Mouse (Mus musculus) G1E-ER4 (cell line): ENCODE results near the gene Nid1. TPM values are rescaled to one million over a fixed set of nuclear protein-coding genes. Genes with fewer than 3 reads are reported as not detected.

ENCODE experiments used
- GATA1 ChIP-seq: IDR thresholded peaks from one replicate; pipeline ENCODE4 v1.8.0; 2012; ENCODE audit warnings: low read length, inconsistent platforms
- polyA plus RNA-seq: library from polyadenylated mRNA; stranded (reverse); fragments of >175 nt; gene quantifications from 2 replicates; pipeline ENCODE4 v1.2.3, GENCODE M21; 2012

Gene Nid1
- polyA plus RNA-seq, 1 experiment, result not detected

- TF ChIP-seq GATA1, result no peak
These were observed 83.1 kb downstream of the Nid1 start for GRCm38 (mm10) chr13:13520436-13520835.

- no peak for TF ChIP-seq GATA1
These were observed 86.6 kb downstream of the Nid1 start for GRCm38 (mm10) chr13:13523625-13524584.

GRCm38 (mm10) chr13:13525205-13525604 lies 87.9 kb downstream of the Nid1 start:
- TF ChIP-seq GATA1, result no peak

GRCm38 (mm10) chr13:13525877-13526276 lies 88.5 kb downstream of the Nid1 start:
- no peak for TF ChIP-seq GATA1

- TF ChIP-seq GATA1, result no peak
These were observed 91.8 kb downstream of the Nid1 start for GRCm38 (mm10) chr13:13529115-13529542.

- TF ChIP-seq GATA1, result no peak
These were observed 93.6 kb downstream of the Nid1 start for GRCm38 (mm10) chr13:13530913-13531312.

- TF ChIP-seq GATA1, result no peak
These were observed 94.6 kb downstream of the Nid1 start for GRCm38 (mm10) chr13:13531923-13532322.

GRCm38 (mm10) chr13:13536555-13536954 lies 99.2 kb downstream of the Nid1 start:
- TF ChIP-seq GATA1, result no peak

- no peak for TF ChIP-seq GATA1
These were observed 100.1 kb downstream of the Nid1 start for GRCm38 (mm10) chr13:13537272-13538015.

GRCm38 (mm10) chr13:13538585-13539300 lies 101.4 kb downstream of the Nid1 start:
- TF ChIP-seq GATA1, result no peak

- no peak for TF ChIP-seq GATA1
These were observed 109.4 kb downstream of the Nid1 start for GRCm38 (mm10) chr13:13546792-13547191.

- TF ChIP-seq GATA1, result no peak
These were observed 110.5 kb downstream of the Nid1 start for GRCm38 (mm10) chr13:13547889-13548288.

- no peak for TF ChIP-seq GATA1
These were observed 111.3 kb downstream of the Nid1 start for GRCm38 (mm10) chr13:13548431-13549190.

- TF ChIP-seq GATA1, result no peak
These were observed 112.6 kb downstream of the Nid1 start for GRCm38 (mm10) chr13:13549687-13550660.
